Mouse (Mus musculus) left cerebral cortex, adult 8-10 months (tissue): Measurements from ENCODE around the gene Col4a3. TPM values are rescaled to one million over a fixed set of nuclear protein-coding genes. Genes with fewer than 3 reads are reported as not detected.

Experiments used
- DNase-seq, 2 experiments: peaks; one replicate each; pipeline ENCODE4 v3.0.0; 2022; ENCODE audit warnings: low spot score in 2 of 2
- total RNA-seq, 4 experiments: library from RNA; stranded (reverse); gene quantifications; 2 replicates each; pipeline ENCODE4 v1.2.4; 2022

The Col4a3 gene
- total RNA-seq, 4 experiments from 2014 or later = 0.59 to 1.0 (median 0.80) TPM

DNA sequence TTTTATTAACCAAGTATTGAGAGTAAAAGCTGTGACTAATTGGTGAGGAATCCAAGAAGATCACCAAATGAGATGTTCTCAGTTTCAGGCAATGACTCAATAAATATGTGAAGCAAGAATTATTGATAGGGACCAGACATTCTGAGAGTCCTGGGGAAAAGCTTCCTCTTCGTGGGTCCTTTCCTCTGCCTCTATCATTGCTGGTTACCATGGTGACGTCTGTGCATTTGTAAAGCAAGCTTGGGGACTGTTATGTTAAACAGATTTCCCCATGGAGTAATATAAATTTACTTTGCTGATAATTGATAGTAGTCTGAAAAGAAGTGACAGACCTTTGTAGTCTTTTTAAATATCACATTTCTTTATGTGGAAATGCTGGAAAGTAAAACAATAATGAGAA, 76.8 kb downstream of the Col4a3 start:
- DNase-seq = no peak

DNA sequence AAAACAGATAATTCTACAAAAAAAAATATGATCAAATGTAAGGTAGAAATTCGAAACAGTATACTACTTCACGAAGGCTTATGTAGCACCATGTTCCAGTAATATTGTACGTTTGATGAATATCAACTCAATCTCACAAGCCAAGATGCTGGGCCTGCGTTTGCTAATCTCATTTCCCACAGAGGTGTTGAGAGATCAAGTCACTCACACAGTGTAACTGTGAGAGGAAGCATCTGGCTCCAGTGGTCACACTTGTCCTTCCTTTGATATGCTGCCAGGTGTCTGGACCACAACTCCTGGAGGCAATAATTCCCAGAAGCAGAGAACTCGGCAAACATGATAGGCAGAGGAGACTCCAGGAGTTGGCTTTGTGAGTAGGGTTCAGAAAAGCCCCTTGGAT, 99.6 kb downstream of the Col4a3 start:
- no peak for DNase-seq

DNA sequence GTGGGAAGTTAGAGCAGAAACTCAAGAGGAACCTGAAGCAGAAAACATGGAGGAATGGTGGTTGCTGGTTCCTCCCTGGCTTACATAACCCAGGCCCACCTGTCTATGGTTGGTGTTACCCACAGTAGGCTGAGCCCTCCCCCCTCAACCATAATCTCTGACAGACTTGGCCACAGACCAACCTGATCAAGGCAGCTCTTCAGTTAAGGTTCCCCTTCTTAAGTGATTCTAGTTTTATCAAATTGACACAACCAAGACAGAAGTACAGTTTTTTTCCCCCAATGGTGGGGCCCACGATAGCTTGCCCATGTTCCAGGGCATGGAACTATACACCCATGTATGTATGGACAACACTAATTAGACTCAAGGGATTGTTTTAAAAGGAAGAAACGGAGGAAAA, 100.1 kb downstream of the Col4a3 start:
- DNase-seq = no peak

- no peak for DNase-seq
These were observed 101.2 kb downstream of the Col4a3 start for GRCm38 (mm10) chr1:82687931-82688330.

DNA sequence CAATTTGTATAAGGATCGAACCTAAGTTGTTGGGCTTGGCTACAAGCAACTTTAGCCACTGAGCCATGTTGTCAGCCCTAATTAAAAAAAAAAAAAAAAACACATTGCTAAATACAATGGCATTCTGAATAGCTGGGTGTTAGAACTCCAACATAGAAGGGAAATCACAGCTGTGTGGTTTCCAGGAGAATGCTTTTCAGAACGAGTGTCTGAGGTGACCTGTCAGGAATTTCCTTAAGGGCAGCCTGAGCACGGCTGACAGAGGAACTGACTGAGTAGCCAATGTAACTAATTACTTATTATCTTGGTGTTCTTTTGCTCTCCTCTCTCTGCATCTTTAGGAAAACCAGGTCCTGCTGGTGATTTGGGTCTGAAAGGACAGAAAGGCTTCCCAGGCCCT, 109.2 kb downstream of the Col4a3 start:
- no peak for DNase-seq

DNA sequence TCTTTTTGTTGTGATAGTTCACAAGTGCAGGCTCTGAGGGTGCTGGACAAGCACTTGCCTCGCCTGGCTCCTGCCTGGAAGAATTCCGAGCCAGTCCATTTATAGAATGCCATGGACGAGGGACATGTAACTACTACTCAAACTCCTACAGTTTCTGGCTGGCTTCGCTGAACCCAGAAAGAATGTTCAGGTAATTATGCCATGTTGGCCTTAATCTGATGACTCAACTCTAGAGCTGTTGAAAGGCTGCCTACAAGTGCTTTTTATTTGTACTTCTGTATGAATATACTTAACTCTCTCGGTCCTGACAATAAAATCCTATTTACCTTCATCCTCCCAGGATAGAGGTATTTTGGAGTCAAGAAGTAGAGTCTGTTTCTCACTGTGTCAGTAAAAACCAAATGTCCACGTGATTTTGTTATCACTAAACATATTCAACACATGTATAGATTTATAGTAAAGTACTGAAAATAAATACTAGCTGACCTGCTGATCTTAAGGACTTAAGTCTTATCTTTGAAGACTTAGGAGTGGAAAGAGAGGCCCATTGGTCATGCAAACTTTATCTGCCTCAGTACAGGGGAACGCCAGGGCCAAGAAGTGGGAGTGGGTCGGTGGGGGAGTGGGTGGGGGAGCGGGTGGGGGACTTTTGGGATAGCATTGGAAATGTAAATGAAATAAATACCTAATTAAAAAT, 131.2 kb downstream of the Col4a3 start:
- DNase-seq = no peak

DNA sequence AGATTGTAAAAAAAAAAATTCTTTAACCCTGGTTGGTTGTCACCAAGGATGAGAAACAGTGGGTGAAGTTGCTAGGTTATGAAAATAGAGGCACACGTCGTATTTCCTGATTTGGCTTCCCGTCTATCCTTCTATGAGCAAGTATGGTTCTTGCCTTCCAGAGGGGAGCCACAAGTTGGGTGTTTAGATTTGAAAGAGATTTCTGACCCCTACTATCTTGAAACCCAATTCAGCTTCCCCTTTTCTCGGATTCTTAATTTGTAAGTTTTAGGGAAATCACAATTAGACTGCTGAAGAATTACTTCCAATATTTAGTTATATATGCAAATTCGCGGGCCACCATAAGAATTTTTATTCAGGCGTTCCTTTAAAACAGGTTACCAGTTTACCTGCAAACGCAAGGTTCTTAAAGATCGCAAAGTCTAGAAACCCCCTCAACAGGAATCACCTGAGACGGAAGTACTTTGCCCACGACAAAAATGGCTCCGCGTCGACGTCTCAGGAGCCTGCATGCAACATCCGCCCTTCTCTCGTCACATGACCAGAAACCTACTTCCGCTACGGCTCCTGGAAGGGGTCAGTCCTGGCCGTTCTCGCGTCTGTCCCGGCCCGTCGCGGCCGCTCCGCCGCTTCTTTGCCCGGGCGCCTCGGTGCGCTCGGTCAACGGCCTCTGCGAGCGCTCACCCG, 137.8 kb downstream of the Col4a3 start, which contains the start of gene Mff:
Mff (plus strand) TSS at position 552 of the 687 bp plus-strand sequence.
- peak; percentile 87 to 90 for DNase-seq

DNA sequence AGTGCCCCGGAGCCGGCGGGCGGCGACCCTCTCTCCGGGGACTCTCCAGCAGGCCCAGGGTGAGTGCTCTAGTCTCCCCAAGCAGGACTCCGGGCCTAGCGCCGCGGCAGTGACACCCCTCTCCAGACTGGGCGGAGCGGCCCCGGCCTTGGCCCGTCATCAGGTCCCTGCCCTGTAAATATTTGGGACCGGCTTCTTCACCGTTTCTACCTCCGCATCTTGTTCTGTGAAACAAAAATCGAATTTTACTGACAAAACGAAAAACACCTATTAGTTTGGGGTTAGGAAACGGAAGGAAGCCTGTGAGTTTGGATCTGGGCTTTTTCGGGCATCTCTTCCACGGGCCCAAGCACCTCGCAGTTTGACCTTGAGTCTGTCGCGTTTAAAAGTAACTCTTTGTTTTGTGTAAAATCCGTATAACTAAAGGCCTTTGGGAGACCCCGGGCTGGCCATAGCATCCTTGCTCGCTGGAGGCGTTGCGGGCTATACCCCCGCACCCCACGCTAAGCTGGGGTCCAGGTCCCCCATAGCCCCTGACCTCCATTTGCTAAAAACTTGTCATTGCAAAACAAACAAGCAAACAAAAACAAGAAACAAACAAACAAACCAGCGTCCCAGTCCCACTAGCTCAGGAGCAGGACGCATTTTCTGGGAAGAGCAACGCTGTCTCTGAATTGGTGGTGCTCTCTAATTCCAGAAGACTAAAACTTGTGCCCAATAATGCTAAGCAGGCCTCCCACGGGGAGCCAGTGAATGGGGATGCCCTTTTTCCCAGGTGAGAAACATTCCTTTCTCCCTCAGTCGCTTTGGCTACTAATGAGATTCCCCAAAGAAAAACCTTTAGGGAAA, 138.5 kb downstream of the Col4a3 start:
- no peak for DNase-seq

GRCm38 (mm10) chr1:82725875-82726185, 139.1 kb downstream of the Col4a3 start:
- no peak for DNase-seq

DNA sequence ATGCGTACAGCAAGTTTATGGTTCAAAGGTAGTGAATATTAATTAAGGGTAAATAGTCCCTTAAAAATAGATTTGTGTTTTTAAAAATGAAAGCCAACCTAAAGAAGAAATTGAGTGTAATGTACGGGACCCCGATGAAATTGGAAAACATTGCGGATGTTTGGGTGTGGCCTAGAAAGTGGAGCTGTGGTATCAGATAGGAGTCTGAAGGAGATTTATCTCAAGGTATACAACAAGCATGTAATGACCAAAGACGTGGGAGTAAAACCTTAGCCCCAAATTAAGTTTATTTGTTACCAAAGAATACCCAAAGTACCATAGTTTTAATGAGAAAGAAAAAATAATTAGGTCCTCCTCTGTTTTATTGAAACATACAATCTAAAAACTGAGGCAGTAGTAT, 139.8 kb downstream of the Col4a3 start:
- DNase-seq = no peak

DNA sequence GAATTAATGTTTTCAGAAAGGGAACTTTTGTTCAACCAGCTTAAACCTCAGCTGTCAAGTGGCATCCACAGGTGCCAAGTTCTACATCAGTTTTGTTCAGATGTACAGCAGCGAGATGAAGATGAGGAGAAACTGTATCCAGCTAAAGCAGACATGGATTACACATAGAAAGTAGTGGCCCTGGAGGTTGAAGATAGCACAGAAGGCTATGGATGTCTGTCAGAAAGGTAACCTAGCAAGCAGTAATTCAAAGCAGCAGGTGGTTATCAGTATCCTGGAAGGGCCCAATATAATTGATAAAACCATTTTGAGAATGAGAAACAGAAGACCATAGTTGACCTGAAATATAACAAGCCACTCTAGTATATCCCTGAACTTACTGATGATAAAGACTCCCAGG, 146.6 kb downstream of the Col4a3 start:
- DNase-seq = no peak

GRCm38 (mm10) chr1:82738066-82738465, 151.3 kb downstream of the Col4a3 start:
- DNase-seq = no peak

GRCm38 (mm10) chr1:82741539-82741938, 154.8 kb downstream of the Col4a3 start:
- DNase-seq = no peak

DNA sequence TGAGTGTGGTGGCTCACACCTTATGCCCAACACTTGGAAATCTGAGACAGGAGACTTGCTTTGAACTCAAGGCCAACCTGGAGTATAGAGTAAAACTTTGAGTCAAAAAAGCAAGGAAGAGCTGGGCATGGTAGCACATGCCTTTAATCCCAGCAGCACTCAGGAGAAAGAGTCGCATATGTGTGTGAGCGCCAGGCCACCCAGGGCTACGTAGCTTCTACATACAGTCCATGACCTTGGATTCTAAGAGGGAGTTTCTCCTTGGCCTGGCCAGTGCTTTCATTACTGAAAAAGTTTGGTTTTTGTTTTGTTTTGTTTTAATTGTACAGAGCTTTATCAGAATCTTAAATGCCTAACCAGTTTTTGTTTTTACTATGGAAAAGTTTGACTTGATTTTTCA, 157.2 kb downstream of the Col4a3 start:
- no peak for DNase-seq

DNA sequence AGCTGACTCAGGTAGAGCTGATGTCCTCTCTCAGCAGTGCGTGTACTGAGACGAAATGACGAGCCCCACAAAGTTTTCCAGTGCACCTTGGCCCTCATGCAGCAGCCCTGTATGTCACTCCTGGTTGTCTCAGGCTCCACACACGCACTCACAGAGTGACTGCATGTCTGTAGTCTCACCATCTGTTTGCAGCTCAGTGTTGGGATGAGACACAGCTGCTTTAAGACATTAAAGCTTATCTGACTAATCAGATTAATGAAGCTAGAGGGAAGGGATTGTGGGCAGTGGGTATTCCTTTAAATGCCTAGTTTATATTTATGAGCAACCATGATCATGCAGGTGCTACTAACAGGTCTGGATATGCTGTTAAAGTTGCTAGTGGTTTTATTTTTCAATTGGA, 159.7 kb downstream of the Col4a3 start:
- no peak for DNase-seq

- no peak for DNase-seq
These were observed 161.2 kb downstream of the Col4a3 start for GRCm38 (mm10) chr1:82747714-82748452.

DNA sequence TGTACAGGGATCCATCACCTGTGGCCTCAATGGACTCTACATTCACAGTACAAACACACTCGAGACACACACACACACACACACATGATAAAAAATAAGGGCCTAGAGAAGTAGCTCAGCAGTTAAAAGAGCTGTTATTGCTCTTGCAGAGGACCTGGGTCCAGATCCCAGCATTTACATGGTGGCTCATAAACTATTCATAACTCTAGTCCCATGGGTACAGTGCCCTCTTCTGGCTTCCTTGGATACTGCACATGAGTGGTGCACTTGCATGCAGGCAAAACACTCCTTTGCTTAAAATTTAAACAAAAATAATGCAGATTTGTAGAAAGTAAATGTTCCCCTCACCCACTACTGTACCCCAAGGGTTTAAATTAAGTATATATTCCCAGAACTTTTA, 172.8 kb downstream of the Col4a3 start:
- DNase-seq = no peak

DNA sequence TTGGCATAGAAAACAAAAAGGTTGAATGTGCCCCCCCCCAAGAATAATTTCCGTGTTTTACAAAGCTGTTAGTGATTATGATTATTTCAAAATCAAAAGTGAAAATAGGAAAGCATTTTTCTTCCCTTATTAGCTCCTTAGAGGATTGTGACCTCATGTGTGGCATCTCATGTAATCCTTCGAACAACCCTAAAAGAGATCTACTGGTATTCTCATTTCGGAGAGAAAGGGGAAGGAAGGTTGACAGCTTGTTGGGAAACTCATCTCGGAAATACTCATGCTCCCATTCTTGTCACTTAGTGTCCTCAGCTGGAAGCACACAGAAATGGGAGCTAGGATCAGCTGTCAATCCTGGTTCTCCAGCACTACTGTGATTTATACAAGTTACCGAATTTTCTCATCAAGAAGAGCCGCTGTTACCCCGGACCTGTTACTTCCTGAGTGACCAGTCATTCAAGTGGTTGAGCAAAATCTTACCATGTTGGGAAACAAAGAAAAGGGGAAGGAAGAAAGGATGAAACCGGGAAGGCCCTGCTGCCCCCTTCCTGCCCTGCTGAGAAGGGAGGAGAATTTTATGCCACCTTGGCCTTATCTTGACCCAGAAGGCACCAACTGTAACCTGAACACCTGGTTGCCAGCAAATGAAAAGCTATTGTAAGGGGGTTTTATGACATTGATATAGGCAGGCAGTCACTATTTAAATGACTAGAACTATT, 174.9 kb downstream of the Col4a3 start:
- no peak for DNase-seq

- no peak for DNase-seq
These were observed 175.6 kb downstream of the Col4a3 start for GRCm38 (mm10) chr1:82762274-82762673.

DNA sequence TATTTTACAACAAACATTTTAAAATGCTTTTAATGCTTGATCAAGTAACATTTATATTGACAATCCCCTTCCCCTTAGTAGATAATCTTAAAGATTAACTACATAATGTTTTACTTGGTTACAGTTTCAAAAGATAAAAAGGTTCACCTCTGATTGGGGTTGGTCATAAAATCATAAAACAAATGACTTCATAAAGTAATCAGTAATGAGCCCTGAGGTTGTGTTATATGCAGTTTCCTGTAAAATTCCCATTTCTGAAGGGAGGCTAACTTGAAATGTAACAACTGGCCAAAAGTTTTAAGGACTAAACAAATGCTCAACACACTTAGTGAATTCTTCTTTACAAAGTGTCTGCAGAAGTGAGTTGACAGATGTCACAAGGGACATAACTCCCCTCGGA, 179.5 kb downstream of the Col4a3 start:
- DNase-seq = no peak

DNA sequence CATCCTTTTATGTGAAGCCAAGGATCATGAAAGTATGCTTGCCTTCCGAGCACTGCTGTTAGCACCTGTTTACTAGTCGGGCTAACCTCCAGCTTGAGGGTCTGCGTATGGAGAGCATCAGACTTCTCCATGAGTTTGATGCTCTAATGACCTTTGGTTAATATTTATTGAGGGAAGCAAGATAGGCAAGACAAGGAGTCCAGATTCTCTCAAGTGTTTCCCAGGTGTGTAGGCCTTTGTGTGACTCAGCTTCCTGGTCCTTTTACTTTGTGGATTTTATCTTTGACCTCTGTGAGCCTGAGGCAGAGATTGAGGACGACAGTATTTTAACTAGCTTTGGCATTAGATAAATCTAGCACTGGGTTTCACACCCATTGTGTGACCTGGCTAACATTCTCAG, 179.9 kb downstream of the Col4a3 start:
- DNase-seq = no peak
